ENCODE assay signal across 8 mouse cellular contexts in the genomic region with DNA sequence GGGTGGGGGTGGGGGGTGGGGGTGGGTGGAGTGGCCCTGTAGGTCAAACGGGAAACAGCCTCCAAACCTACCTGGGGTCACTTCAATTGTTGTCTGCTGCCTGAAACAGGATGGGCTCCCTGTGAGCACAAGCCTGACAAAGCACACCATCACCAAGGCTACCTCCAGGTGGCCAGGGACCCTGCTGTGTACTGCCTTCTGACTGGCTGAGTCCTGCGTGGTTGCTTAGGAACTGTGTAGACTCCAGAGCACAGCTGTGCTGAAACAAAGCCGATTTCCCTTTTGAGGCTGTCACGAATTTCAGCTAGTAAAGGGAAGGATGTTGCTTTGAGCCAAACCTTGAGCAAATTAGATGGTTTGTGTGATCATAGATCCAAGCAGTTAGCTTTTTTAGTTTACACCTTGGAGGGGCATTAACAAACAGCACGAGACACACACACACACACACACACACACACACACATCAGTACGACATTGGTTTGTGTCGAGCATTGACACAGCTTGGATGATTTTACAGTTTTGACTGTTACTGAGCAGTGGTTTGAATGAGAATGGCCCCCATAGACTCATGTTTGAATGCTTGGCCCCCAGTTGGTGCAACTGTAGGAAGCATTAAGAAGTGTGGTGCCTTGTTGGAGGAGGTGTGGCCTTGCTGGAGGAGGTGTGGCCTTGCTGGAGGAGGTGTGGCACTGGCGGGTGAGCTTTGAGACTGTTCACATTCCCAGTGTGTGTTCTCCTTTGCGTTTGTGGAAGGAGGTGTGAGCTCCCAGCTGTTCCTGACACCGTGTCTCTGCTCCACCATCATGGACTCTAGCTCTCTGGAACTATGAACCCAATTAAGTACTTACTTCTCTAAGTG. TPM values are rescaled to one million over a fixed set of nuclear protein-coding genes. Genes with fewer than 3 reads are reported as not detected.
DNase-seq lines count a peak whose midpoint lies in the region; ATAC-seq and TF ChIP-seq lines count a peak whose summit lies in the region.

No protein-coding gene starts in this region.

- H3K4me3 ChIP-seq in E14TG2a.4 (replicated peaks; ENCODE audit: low read length) = peak overlapping the region; percentile 42
- peak overlapping the region; percentile 43 for H3K4me3 ChIP-seq in midbrain, embryonic 10.5 days
- no peak overlapping the region for H3K4me3 ChIP-seq in stomach, postnatal 0 days (ENCODE audit: low read depth, low read length)
- H3K4me3 ChIP-seq in heart, embryonic 12.5 days = no peak overlapping the region

- ATAC-seq in frontal cortex, adult (ENCODE audit: low TSS enrichment) = peak; percentile 85
- ATAC-seq in stomach, postnatal 0 days (ENCODE audit: low FRiP score, low TSS enrichment) = peak; percentile 80; the same call in 1 of the 2 replicates
- no peak for ATAC-seq in heart, embryonic 12.5 days (ENCODE audit: insufficient number of reproducible peaks, low FRiP score)

- H3K9ac ChIP-seq in stomach, postnatal 0 days (ENCODE audit: low read length) = no peak overlapping the region
- no peak overlapping the region for H3K9ac ChIP-seq in heart, embryonic 12.5 days

- peak; percentile 62 for DNase-seq in WW6 (ENCODE audit: low read depth, low spot score)
- peak; percentile 51 to 53 for DNase-seq in layer of hippocampus, postnatal 36 days
- peak; percentile 83 for DNase-seq in midbrain, embryonic 10.5 days (ENCODE audit: low spot score)
- peak; percentile 41 for DNase-seq in stomach, postnatal 0 days (ENCODE audit: low spot score)
- no peak for DNase-seq in adrenal gland, postnatal 4 days (ENCODE audit: low spot score in 2 of 2)

- TF ChIP-seq CTCF in E14TG2a.4 (conservative IDR thresholded peaks at IDR 0.05; ENCODE audit: low read length) = no peak
- no peak for TF ChIP-seq CTCF in stomach, postnatal 0 days (IDR thresholded peaks at IDR 0.05; ENCODE audit: low read depth)

- H3K9me3 ChIP-seq in E14TG2a.4 (ENCODE audit: low read length) = no peaks in the 10 kb centered on the region
- H3K9me3 ChIP-seq in midbrain, embryonic 10.5 days (replicated peaks) = no peaks in the 10 kb centered on the region
- no peaks in the 10 kb centered on the region for H3K9me3 ChIP-seq in stomach, postnatal 0 days (ENCODE audit: control insufficient read depth, low read length)
- no peaks in the 10 kb centered on the region for H3K9me3 ChIP-seq in heart, embryonic 12.5 days (replicated peaks)

- H3K36me3 ChIP-seq in E14TG2a.4 (ENCODE audit: insufficient read depth, low read length) = no peaks in the 10 kb centered on the region
- no peaks in the 10 kb centered on the region for H3K36me3 ChIP-seq in midbrain, embryonic 10.5 days
- no peaks in the 10 kb centered on the region for H3K36me3 ChIP-seq in stomach, postnatal 0 days (ENCODE audit: control insufficient read depth, insufficient read depth, low read length)
- no peaks in the 10 kb centered on the region for H3K36me3 ChIP-seq in heart, embryonic 12.5 days

- no peak for TF ChIP-seq EP300 in stomach, postnatal 0 days (optimal IDR thresholded peaks at IDR 0.05)

- peaks cover 58% of the 10 kb centered on the region for H3K4me1 ChIP-seq in E14TG2a.4 (replicated peaks; ENCODE audit: low read depth, low read length)
- H3K4me1 ChIP-seq in midbrain, embryonic 10.5 days = peaks cover 29% of the 10 kb centered on the region
- H3K4me1 ChIP-seq in stomach, postnatal 0 days (replicated peaks; ENCODE audit: control insufficient read depth, insufficient read depth) = no peaks in the 10 kb centered on the region
- H3K4me1 ChIP-seq in heart, embryonic 12.5 days (replicated peaks) = peaks cover 26% of the 10 kb centered on the region

- H3K27ac ChIP-seq in midbrain, embryonic 10.5 days (replicated peaks) = peak overlapping the region; percentile 80
- no peak overlapping the region for H3K27ac ChIP-seq in stomach, postnatal 0 days (replicated peaks)
- H3K27ac ChIP-seq in heart, embryonic 12.5 days (ENCODE audit: poor library complexity, severe bottlenecking) = no peak overlapping the region

- WGBS in midbrain, embryonic 10.5 days = 4% methylated on average over 10 of the region's 10 CpGs
- WGBS in stomach, postnatal 0 days = 13% methylated on average over 10 of the region's 10 CpGs
- WGBS in heart, embryonic 12.5 days = 15% methylated on average over 10 of the region's 10 CpGs

- no peak overlapping the region for H3K4me2 ChIP-seq in stomach, postnatal 0 days (replicated peaks; ENCODE audit: low read depth)
- H3K4me2 ChIP-seq in heart, embryonic 12.5 days = no peak overlapping the region

- no peaks in the 10 kb centered on the region for H3K27me3 ChIP-seq in E14TG2a.4 (ENCODE audit: insufficient read depth, low read length)
- no peaks in the 10 kb centered on the region for H3K27me3 ChIP-seq in midbrain, embryonic 10.5 days (ENCODE audit: low read depth, poor library complexity, severe bottlenecking)
- no peaks in the 10 kb centered on the region for H3K27me3 ChIP-seq in stomach, postnatal 0 days (ENCODE audit: control insufficient read depth, insufficient read depth, low read length)
- H3K27me3 ChIP-seq in heart, embryonic 12.5 days (replicated peaks) = no peaks in the 10 kb centered on the region

RNA-seq across cellular contexts. Expression of a gene that starts 11.8 kb away (rescaled TPM):
- total RNA-seq in layer of hippocampus, postnatal 36 days (2021) = under 1 TPM; 0.18 to 0.22 TPM
- polyA plus RNA-seq in midbrain, embryonic 10.5 days (2016; fragmentation: Nextera tagmentation; extraction: Ambion mirVana) = not detected in 2 replicates
- 0.02 TPM in 1 of 2 replicates, not detected in the other for polyA plus RNA-seq in stomach, postnatal 0 days (2015; fragmentation: Nextera tagmentation; extraction: Ambion mirVana)
- not detected for total RNA-seq in adrenal gland, postnatal 4 days (2021)
- not detected in 2 replicates for polyA plus RNA-seq in heart, embryonic 12.5 days (2016; fragmentation: Nextera tagmentation; extraction: Ambion mirVana)

Comparison
In these comparisons a context has a peak if more than half of its experiments do, and no peak if none do; other contexts are left out.
1. H3K4me3 ChIP-seq: peak in E14TG2a.4 (single experiment) and midbrain, embryonic 10.5 days (single experiment); none in stomach, postnatal 0 days (single experiment) and heart, embryonic 12.5 days (single experiment).
2. DNase-seq: peak in WW6 (single experiment), layer of hippocampus, postnatal 36 days (2 of 2), midbrain, embryonic 10.5 days (single experiment) and stomach, postnatal 0 days (single experiment); none in adrenal gland, postnatal 4 days (0 of 2).